Mouse (Mus musculus) layer of hippocampus, adult 2 months (tissue): ENCODE data around the gene Tsc1. TPM values are rescaled to one million over a fixed set of nuclear protein-coding genes. Genes with fewer than 3 reads are reported as not detected.

Experiments used
- DNase-seq, 2 experiments: peaks; one replicate each; pipeline ENCODE4 v3.0.0; 2022; ENCODE audit warnings: low spot score in 2 of 2
- H3K27ac ChIP-seq: fragments of 200-600 bp; 2 replicates; pipeline ENCODE4 v1.8.1; 2022
- H3K4me3 ChIP-seq: fragments of 200-600 bp; 2 replicates; pipeline ENCODE4 v1.8.1; 2022; ENCODE audit warnings: mild to moderate bottlenecking
- CTCF ChIP-seq: fragments of 200-600 bp; conservative IDR thresholded peaks from 2 replicates; pipeline ENCODE4 v1.8.1; 2022; ENCODE audit warnings: antibody characterized with exemption, mild to moderate bottlenecking, moderate library complexity
- total RNA-seq, 2 experiments: library from RNA; stranded (reverse); gene quantifications; 2 replicates each; pipeline ENCODE4 v1.2.3; 2021

Tsc1 gene
- total RNA-seq, 2 experiments from 2014 or later, result 47.1 to 49.1 TPM

- H3K27ac ChIP-seq, result no peak overlapping the region
- DNase-seq, result no peak
- no peak for TF ChIP-seq CTCF
- H3K4me3 ChIP-seq, result no peak overlapping the region
These were observed 2.7 kb upstream of the Tsc1 start for GRCm38 (mm10) chr2:28638352-28638751.

DNA sequence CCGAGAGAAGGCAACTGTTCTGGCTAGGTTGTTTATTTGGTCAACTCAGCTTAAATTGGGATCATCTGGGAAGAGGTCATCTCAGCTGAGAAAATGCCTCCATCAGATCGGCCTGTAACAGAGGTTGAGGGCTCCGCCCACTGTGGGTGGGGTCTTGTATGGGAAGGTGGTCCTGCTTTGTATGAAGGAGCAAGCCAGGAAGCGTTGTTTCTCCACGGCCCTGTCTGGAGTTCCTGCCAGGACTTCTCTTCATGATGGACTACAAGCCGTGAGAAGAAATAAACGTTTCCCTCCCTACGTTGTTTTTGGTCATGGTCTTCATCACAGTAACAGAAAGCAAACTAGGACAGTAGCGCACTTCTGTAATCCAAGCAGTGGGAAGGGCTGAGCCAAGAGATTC, 2.1 kb upstream of the Tsc1 start:
- Histone ChIP-seq H3K27ac (no peak overlapping the region), H3K4me3 (no peak overlapping the region)
- TF ChIP-seq CTCF, result no peak
- DNase-seq, result no peak

DNA sequence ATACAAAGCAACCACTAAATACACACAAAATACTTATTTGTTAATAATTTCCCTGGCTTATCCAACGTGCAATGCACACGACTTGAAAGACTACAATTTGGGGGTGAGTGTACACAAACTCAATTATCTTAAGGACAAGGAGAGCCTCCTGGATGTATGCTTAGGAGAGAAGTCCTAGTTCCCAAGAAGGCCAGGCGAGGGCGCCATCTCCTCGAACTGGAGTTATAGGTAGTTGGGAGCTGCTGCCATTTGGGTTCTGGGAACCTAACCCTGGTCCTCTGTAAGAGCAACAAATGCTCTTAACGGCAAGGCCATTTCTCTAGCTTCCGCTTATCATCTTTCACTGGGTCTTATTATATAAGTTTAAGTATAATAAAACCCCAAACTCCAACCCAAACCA, 1.2 kb upstream of the Tsc1 start:
- DNase-seq, result no peak
- Histone ChIP-seq H3K4me3 (no peak overlapping the region), H3K27ac (peak overlapping the region; percentile 99; the same call in 1 of the 2 replicates)
- TF ChIP-seq CTCF, result peak; percentile 62

- peak in 1 of 2 experiments; percentile 17 for DNase-seq
- TF ChIP-seq CTCF, result no peak
- peak overlapping the region; percentile 96 for H3K4me3 ChIP-seq
- peak overlapping the region; percentile 99 for H3K27ac ChIP-seq
These were observed 460 bp downstream of the Tsc1 start for GRCm38 (mm10) chr2:28641435-28641941.

DNA sequence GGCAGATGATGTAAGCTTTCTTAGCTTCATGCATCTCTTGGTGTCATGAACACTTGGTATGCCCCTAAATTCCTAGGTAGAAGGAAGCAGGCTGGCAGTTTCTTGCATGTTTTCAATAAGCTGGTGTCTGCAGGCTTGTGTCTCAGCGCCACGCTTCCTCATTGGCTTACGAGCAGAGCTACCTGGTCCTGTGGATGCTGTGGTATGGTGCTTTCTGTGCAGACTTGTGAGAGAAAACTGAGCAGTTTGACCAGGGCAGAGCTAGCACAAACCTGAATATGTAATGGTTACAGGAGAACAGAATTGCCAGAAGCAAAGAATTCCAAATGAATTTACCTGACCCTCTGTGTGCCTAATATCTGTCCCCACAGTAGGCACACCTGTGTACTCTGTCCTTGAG, 2.1 kb downstream of the Tsc1 start:
- no peak overlapping the region for H3K4me3 ChIP-seq

GRCm38 (mm10) chr2:28650526-28650925, 9.5 kb downstream of the Tsc1 start:
- no peak overlapping the region for H3K4me3 ChIP-seq
- no peak overlapping the region for H3K27ac ChIP-seq
- no peak for DNase-seq
- no peak for TF ChIP-seq CTCF

More for the DNA sequence above, 2.1 kb downstream of the Tsc1 start:
- no peak for DNase-seq
- no peak overlapping the region for H3K27ac ChIP-seq
- TF ChIP-seq CTCF, result no peak

GRCm38 (mm10) chr2:28653351-28653750, 12.3 kb downstream of the Tsc1 start:
- TF ChIP-seq CTCF, result no peak
- Histone ChIP-seq H3K4me3 (no peak overlapping the region), H3K27ac (no peak overlapping the region)
- peak in 1 of 2 experiments; percentile 8 for DNase-seq

GRCm38 (mm10) chr2:28654295-28654694, 13.3 kb downstream of the Tsc1 start:
- DNase-seq, result no peak
- Histone ChIP-seq H3K4me3 (no peak overlapping the region), H3K27ac (no peak overlapping the region)
- peak; percentile 75 for TF ChIP-seq CTCF

GRCm38 (mm10) chr2:28656216-28656615, 15.2 kb downstream of the Tsc1 start:
- Histone ChIP-seq H3K27ac (no peak overlapping the region), H3K4me3 (no peak overlapping the region)
- DNase-seq, result no peak
- no peak for TF ChIP-seq CTCF

- DNase-seq, result no peak
- TF ChIP-seq CTCF, result no peak
- Histone ChIP-seq H3K27ac (no peak overlapping the region), H3K4me3 (no peak overlapping the region)
These were observed 21.9 kb downstream of the Tsc1 start for GRCm38 (mm10) chr2:28662891-28663290.

GRCm38 (mm10) chr2:28665818-28666217, 24.8 kb downstream of the Tsc1 start:
- no peak for TF ChIP-seq CTCF
- DNase-seq, result no peak
- H3K27ac ChIP-seq, result no peak overlapping the region
- no peak overlapping the region for H3K4me3 ChIP-seq

- no peak for TF ChIP-seq CTCF
- no peak overlapping the region for H3K4me3 ChIP-seq
- no peak overlapping the region for H3K27ac ChIP-seq
- DNase-seq, result no peak
These were observed 30.4 kb downstream of the Tsc1 start for GRCm38 (mm10) chr2:28671438-28671837.

GRCm38 (mm10) chr2:28676005-28676404, 35.0 kb downstream of the Tsc1 start:
- Histone ChIP-seq H3K4me3 (no peak overlapping the region), H3K27ac (no peak overlapping the region)
- TF ChIP-seq CTCF, result no peak
- DNase-seq, result no peak

GRCm38 (mm10) chr2:28680710-28681109, 39.7 kb downstream of the Tsc1 start:
- TF ChIP-seq CTCF, result peak; percentile 82
- Histone ChIP-seq H3K27ac (peak overlapping the region; percentile 28; the same call in 1 of the 2 replicates), H3K4me3 (no peak overlapping the region)
- peak in 1 of 2 experiments; percentile 61 for DNase-seq

DNA sequence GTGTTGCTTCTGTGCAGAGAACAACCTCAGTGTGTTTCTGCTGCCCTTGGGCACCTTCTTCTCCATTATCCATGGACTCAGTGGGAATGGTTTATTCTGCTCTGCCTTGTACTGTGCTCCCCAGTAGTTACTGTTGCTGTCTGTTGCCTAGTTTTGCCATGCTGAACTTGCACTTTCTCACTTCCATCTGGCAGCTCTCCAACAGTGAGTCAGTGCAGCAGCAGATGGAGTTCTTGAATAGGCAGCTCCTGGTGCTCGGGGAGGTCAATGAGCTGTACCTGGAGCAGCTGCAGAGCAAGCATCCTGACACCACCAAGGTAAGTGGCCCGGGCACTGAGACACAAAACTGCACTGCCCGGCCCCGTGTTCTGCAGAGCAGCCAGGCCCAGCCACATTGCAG, 40.7 kb downstream of the Tsc1 start:
- TF ChIP-seq CTCF, result no peak
- peak; percentile 62 for DNase-seq
- peak overlapping the region; percentile 28; the same call in 1 of the 2 replicates for H3K27ac ChIP-seq
- no peak overlapping the region for H3K4me3 ChIP-seq
